Mouse (Mus musculus) myocyte (in vitro differentiated cells): Measurements from ENCODE around the gene Larp1b. TPM values are rescaled to one million over a fixed set of nuclear protein-coding genes. Genes with fewer than 3 reads are reported as not detected.

Experiments
- H3K27me3 ChIP-seq: one replicate; pipeline ENCODE4 v1.6.1; 2011; ENCODE audit not compliant: control insufficient read depth, insufficient read depth, insufficient read length
- H3K36me3 ChIP-seq: one replicate; pipeline ENCODE4 v1.6.1; 2011; ENCODE audit not compliant: control insufficient read depth, insufficient read depth
- H3K4me2 ChIP-seq: one replicate; pipeline ENCODE4 v1.6.1; 2011; ENCODE audit warnings: low read depth, control low read depth
- H3K4me3 ChIP-seq: one replicate; pipeline ENCODE4 v1.5.1; 2011; ENCODE audit warnings: mild to moderate bottlenecking, control low read depth, moderate library complexity
- H3K79me2 ChIP-seq: one replicate; pipeline ENCODE4 v1.6.1; 2011; ENCODE audit not compliant: control insufficient read depth, insufficient read depth
- H3ac ChIP-seq: one replicate; pipeline ENCODE4 v1.6.1; 2011; ENCODE audit not compliant: control insufficient read depth, insufficient read length
- CEBPB ChIP-seq: IDR thresholded peaks from 2 replicates; pipeline ENCODE4 v1.6.1; 2011; ENCODE audit warnings: mild to moderate bottlenecking, moderate library complexity; ENCODE audit not compliant: poor library complexity, insufficient read depth, severe bottlenecking
- E2F4 ChIP-seq: IDR thresholded peaks from one replicate; pipeline ENCODE4 v1.6.1; 2011; ENCODE audit warnings: mild to moderate bottlenecking, control low read depth, moderate library complexity; ENCODE audit not compliant: insufficient read depth
- MAX ChIP-seq: IDR thresholded peaks from one replicate; pipeline ENCODE4 v1.6.1; 2011; ENCODE audit warnings: low read depth, mild to moderate bottlenecking, control low read depth
- MYOD1 ChIP-seq, 3 experiments: IDR thresholded peaks; one replicate each; pipeline ENCODE4 v1.6.1; 2011; ENCODE audit warnings: control low read depth in 2 of 3, low read depth in 2 of 3, mild to moderate bottlenecking in 2 of 3, moderate library complexity in 1 of 3; ENCODE audit not compliant: insufficient read length in 2 of 3, control insufficient read depth in 1 of 3
- MYOG ChIP-seq, 3 experiments: IDR thresholded peaks; one replicate each; pipeline ENCODE4 v1.6.1; 2011; ENCODE audit warnings: control low read depth in 2 of 3, low read depth in 2 of 3, mild to moderate bottlenecking in 2 of 3; ENCODE audit not compliant: insufficient read length in 2 of 3, control insufficient read depth in 1 of 3, insufficient read depth in 1 of 3
- POLR2A ChIP-seq: IDR thresholded peaks from one replicate; pipeline ENCODE4 v1.6.1; 2011; ENCODE audit warnings: low read depth, mild to moderate bottlenecking, control low read depth, moderate library complexity; ENCODE audit not compliant: insufficient read length
- POLR2AphosphoS2 ChIP-seq: IDR thresholded peaks from one replicate; pipeline ENCODE4 v1.6.1; 2011; ENCODE audit warnings: low read depth, control low read depth; ENCODE audit not compliant: insufficient read length
- REST ChIP-seq: IDR thresholded peaks from one replicate; pipeline ENCODE4 v1.6.1; 2011; ENCODE audit warnings: mild to moderate bottlenecking, control low read depth, moderate library complexity; ENCODE audit not compliant: insufficient read depth, insufficient read length
- SRF ChIP-seq: IDR thresholded peaks from one replicate; pipeline ENCODE4 v1.6.1; 2011; ENCODE audit warnings: low read depth; ENCODE audit not compliant: control insufficient read depth, insufficient read length
- TCF12 ChIP-seq: IDR thresholded peaks from one replicate; pipeline ENCODE4 v1.6.1; 2011; ENCODE audit warnings: mild to moderate bottlenecking, control low read depth; ENCODE audit not compliant: poor library complexity, insufficient read depth, severe bottlenecking
- TCF3 ChIP-seq: IDR thresholded peaks from one replicate; pipeline ENCODE4 v1.6.1; 2011; ENCODE audit warnings: low read depth, control low read depth; ENCODE audit not compliant: insufficient read length
- USF1 ChIP-seq: IDR thresholded peaks from one replicate; pipeline ENCODE4 v1.6.1; 2011; ENCODE audit warnings: low read depth, mild to moderate bottlenecking, control low read depth, moderate library complexity
- polyA plus RNA-seq: library from polyadenylated mRNA; unstranded; fragments of >200 nt; fragmentation: generic; extraction: Trizol; gene quantifications from one replicate; pipeline ENCODE4 v1.2.1, GENCODE M21; 2012; ENCODE audit warnings: missing spikeins

The Larp1b gene
- polyA plus RNA-seq, 1 experiment = 10.1 TPM

DNA sequence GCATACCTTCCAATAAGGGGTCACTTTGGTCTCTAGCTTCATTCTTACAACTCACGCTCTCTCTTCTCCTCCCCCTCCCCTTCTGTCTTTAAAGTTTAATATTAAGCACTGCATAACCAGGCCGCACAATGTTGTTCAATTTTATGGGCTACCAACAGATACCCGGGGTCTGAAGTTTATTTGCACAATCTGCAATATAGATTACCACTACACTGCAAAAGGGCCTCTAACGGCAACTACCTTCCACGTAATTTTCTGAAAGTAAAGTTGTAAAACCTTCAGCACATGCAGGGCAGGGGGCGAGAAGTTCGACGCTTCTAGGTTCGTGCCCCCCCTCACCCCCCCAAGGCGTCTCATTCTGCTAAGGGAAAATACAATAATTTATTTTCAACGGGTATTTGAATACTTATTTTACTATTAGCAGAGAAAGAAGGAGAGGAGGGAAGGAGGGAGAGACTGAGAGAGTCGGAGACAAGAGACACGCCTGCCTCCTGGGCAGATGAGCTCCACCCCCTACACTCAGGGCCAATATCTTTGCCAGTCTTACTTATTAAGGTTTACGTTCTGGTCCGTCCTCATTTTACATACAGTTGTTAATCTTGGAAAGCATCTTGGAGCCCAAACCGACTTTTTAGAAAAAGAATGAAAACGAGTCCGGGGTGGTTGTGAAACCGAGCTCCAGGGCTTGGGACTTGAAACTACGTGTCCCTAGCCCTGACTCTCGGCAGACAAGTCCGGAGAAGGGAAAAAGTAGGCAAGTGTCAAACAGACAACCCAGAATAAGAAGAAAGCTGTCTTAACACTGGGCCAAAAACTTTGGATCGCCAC is 132.1 kb downstream of the Larp1b start:
- H3K4me2 ChIP-seq = peak overlapping the region; percentile 95
- TF ChIP-seq POLR2A (no peak), MYOD1 (IDR thresholded peaks at IDR 0.05; ENCODE audit: control insufficient read depth in 1 of 3, insufficient read length in 2 of 3, low read depth in 2 of 3) (no peak), TCF12 (no peak), MAX (no peak), SRF (no peak), REST (no peak), POLR2AphosphoS2 (no peak), TCF3 (no peak), USF1 (no peak)

DNA sequence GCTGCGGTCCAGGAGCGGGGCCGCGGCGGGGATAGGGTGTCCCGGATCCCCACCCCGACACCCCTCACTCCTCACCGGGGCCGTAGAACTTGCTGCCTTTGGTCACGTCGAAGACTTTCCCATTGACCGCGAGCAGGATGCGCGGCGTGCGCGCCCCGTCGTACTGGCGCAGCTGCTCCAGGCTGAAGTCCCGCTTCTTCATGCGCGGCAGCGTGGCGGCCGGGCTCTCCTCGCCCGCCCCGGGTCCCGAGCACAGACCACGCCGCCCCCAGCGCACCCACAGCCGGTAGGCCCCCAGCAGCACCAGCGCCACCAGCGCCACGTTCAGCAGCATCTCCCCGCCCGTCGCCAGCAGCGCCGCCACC is 132.9 kb downstream of the Larp1b start:
- Histone ChIP-seq H3K27me3 (no peaks in the 10 kb centered on the region), H3K79me2 (peaks cover 50% of the 10 kb centered on the region), H3ac (peak overlapping the region; percentile 72), H3K4me3 (peak overlapping the region; percentile 49), H3K4me2 (peak overlapping the region; percentile 95), H3K36me3 (no peaks in the 10 kb centered on the region)
- TF ChIP-seq TCF12 (no peak), MYOD1 (IDR thresholded peaks at IDR 0.05; ENCODE audit: control insufficient read depth in 1 of 3, insufficient read length in 2 of 3, low read depth in 2 of 3) (peak in 1 of 3 experiments; percentile 51), TCF3 (no peak), MYOG (IDR thresholded peaks at IDR 0.05; ENCODE audit: control insufficient read depth in 1 of 3, insufficient read depth in 1 of 3, insufficient read length in 2 of 3, low read depth in 2 of 3) (peak in 1 of 3 experiments; percentile 35)

More for the DNA sequence above, 132.1 kb downstream of the Larp1b start:
- Histone ChIP-seq H3K36me3 (no peaks in the 10 kb centered on the region), H3K79me2 (peaks cover 59% of the 10 kb centered on the region), H3K27me3 (no peaks in the 10 kb centered on the region), H3ac (peak overlapping the region; percentile 72), H3K4me3 (peak overlapping the region; percentile 49)

DNA sequence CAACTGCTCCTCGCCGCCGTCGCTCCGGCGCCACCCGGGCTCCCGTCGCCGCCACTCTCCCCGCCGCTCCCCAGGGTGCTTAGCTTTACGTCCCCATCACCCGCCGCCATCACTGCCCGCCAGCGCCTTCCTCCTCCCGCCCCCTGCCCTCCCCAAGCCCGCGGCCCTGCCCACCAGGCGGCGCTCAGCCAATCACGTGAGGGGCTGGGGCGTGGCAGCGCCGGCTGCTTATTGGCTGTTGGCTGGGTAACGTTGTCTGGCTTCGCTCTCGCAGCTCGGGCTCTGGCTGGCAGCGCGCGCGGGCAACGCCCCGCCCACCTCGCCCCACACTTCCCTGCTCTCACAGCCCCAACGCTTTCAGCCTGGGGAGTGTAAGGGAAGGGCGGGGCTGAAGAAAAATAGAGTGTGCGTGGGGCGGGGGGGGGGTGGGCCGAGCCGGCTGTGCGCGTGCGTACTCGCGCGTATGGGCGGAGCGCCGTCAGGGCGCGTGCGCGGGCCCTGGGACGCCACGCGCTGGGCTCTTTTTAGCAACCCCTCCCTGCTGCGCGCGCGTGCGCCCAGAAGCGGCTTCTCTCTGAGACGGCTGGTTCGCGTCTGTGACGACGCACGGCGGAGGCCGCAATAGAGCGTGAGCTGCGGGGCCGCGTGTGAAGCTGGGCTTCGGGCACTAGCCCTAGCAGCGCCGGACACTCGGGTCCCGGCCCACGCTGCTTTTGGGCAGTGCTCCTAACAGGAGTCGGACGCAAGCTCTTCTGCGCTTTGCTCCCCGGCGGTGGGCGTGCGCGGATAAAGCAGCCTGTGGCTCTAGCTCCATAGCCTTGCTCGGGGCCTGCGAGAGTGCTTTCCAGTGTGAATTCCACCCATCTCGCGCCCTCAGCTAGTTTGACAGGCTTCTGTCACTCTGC is 133.5 kb downstream of the Larp1b start, which contains the start of gene Pgrmc2:
Gene Pgrmc2 (minus strand): TSS at position 162 of the 905 bp plus-strand sequence.
- Histone ChIP-seq H3K27me3 (no peaks in the 10 kb centered on the region), H3ac (peak within 1 kb of the TSS; percentile 72), H3K36me3 (no peaks in the 10 kb centered on the region), H3K79me2 (peaks cover 44% of the 10 kb centered on the region), H3K4me2 (peak within 1 kb of the TSS; percentile 95), H3K4me3 (peak within 1 kb of the TSS; percentile 49)
- TF ChIP-seq TCF12 = no peak
- peak; percentile 77 for TF ChIP-seq USF1
- TF ChIP-seq POLR2AphosphoS2 = peak; percentile 96
- peak; percentile 98 for TF ChIP-seq POLR2A
- peak in 1 of 3 experiments; percentile 13 for TF ChIP-seq MYOG (IDR thresholded peaks at IDR 0.05; ENCODE audit: control insufficient read depth in 1 of 3, insufficient read depth in 1 of 3, insufficient read length in 2 of 3, low read depth in 2 of 3)
- no peak for TF ChIP-seq MYOD1 (IDR thresholded peaks at IDR 0.05; ENCODE audit: control insufficient read depth in 1 of 3, insufficient read length in 2 of 3, low read depth in 2 of 3)
- peak; percentile 51 for TF ChIP-seq SRF

DNA sequence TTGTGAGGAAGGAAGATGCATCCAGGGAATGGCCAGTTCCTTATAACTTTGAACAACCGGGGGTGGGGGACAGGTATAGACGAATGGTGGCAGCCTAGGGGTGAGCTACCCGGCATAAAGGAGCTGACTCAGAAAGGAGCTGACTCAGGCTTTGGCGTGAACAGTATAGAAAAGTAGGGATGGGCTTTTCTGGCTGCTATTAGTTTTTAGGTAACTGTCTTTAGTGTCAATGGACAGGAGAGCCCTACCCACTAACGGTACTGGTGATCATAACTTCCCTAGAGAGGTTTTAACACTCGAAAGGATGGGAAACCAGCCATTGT is 134.1 kb downstream of the Larp1b start:
- Histone ChIP-seq H3K79me2 (peaks cover 38% of the 10 kb centered on the region), H3K36me3 (no peaks in the 10 kb centered on the region), H3ac (peak overlapping the region; percentile 72), H3K4me2 (peak overlapping the region; percentile 81), H3K4me3 (peak overlapping the region; percentile 49), H3K27me3 (no peaks in the 10 kb centered on the region)
- no peak for TF ChIP-seq CEBPB
- TF ChIP-seq MYOG (IDR thresholded peaks at IDR 0.05; ENCODE audit: control insufficient read depth in 1 of 3, insufficient read depth in 1 of 3, insufficient read length in 2 of 3, low read depth in 2 of 3) = no peak
- TF ChIP-seq SRF = no peak
- no peak for TF ChIP-seq REST
- TF ChIP-seq TCF3 = no peak
- no peak for TF ChIP-seq USF1
- no peak for TF ChIP-seq TCF12
- no peak for TF ChIP-seq E2F4
- no peak for TF ChIP-seq POLR2AphosphoS2

DNA sequence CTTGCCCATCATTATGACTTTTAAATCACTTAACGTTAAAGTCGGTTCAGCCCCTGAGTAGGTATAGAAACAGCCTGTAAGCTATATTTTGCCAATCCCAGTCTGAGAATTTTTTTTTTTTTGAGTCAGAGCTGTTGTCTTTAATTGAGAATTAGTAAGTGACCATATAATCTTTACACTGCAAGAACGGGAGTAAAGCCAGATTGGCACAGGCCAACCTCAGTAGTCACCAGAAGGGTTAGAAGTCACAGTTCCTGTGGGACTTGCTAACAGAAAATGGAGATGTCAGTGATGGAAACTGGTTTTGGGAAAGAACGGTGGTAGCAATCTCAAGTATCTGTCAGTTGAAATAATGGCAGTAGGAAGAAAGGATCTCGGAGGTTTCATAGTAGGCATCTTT is 134.8 kb downstream of the Larp1b start:
- Histone ChIP-seq H3K4me2 (peak overlapping the region; percentile 81), H3K36me3 (no peaks in the 10 kb centered on the region), H3K4me3 (peak overlapping the region; percentile 49), H3K27me3 (no peaks in the 10 kb centered on the region), H3ac (no peak overlapping the region), H3K79me2 (peaks cover 31% of the 10 kb centered on the region)
- TF ChIP-seq TCF12 (no peak), SRF (no peak), MYOD1 (IDR thresholded peaks at IDR 0.05; ENCODE audit: control insufficient read depth in 1 of 3, insufficient read length in 2 of 3, low read depth in 2 of 3) (no peak), MYOG (IDR thresholded peaks at IDR 0.05; ENCODE audit: control insufficient read depth in 1 of 3, insufficient read depth in 1 of 3, insufficient read length in 2 of 3, low read depth in 2 of 3) (no peak), CEBPB (no peak), TCF3 (no peak), USF1 (no peak), REST (no peak), MAX (no peak), E2F4 (no peak), POLR2A (no peak), POLR2AphosphoS2 (no peak)
